Mouse (Mus musculus) cortical plate, adult 2 months (tissue): ENCODE results near the gene Cd2ap.

Experiments
- CTCF ChIP-seq: fragments of 200-500 bp; IDR thresholded peaks from 2 replicates; pipeline ENCODE4 v1.5.1; 2011; ENCODE audit warnings: mild to moderate bottlenecking, control low read depth, low read length; ENCODE audit not compliant: insufficient read depth; ENCODE audit errors: extremely low read depth
- POLR2A ChIP-seq: fragments of 200-500 bp; IDR thresholded peaks from 2 replicates; pipeline ENCODE4 v1.6.1; 2011; ENCODE audit warnings: mild to moderate bottlenecking, low read length, control low read depth; ENCODE audit not compliant: insufficient read depth; ENCODE audit errors: extremely low read depth

DNA sequence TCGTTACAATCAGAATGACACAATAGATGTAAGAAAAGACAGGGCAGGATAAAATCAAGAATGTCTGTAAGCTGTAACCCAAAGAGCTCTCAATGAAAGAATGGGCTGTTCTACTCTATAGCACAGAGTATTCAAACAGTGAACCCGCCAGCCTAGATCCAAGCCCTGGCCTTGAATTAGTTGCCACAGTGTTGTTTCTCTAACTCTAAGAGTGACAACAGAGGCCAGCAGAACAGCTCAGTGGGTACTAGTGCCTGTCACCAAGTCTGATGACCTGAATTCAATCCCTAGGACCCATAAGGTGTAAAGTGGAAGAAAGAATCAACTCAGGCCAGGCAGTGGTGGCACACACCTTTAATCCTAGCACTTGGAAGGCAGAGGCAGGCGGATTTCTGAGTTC lies 13.3 kb downstream of the Cd2ap start:
- no peak for TF ChIP-seq CTCF
- no peak for TF ChIP-seq POLR2A
